Mouse (Mus musculus) limb, embryonic 10.5 days (tissue): ENCODE data around the gene 1700025B11Rik. TPM values are rescaled to one million over a fixed set of nuclear protein-coding genes. Genes with fewer than 3 reads are reported as not detected.
"Not testable (repeated sequence)": the region's sequence is repeated elsewhere in the genome, so short reads cannot be mapped to it uniquely, and the experiment has no call there.

Experiments used
- DNase-seq: peaks from one replicate; pipeline ENCODE4 v3.0.0-alpha.2; 2017; ENCODE audit warnings: low spot score
- H3K27ac ChIP-seq: fragments of 300-500 bp; sonication (generic); 2 replicates; pipeline ENCODE4 v1.5.1; 2016; ENCODE audit warnings: mild to moderate bottlenecking
- H3K27me3 ChIP-seq: fragments of 300-500 bp; sonication (generic); 2 replicates; pipeline ENCODE4 v1.6.1; 2016; ENCODE audit warnings: low read depth, mild to moderate bottlenecking; ENCODE audit not compliant: poor library complexity, severe bottlenecking
- H3K36me3 ChIP-seq: fragments of 300-500 bp; sonication (generic); 2 replicates; pipeline ENCODE4 v1.6.1; 2016; ENCODE audit warnings: mild to moderate bottlenecking, moderate library complexity
- H3K4me1 ChIP-seq: fragments of 300-500 bp; sonication (generic); 2 replicates; pipeline ENCODE4 v1.6.1; 2016
- H3K4me3 ChIP-seq: fragments of 300-500 bp; sonication (generic); 2 replicates; pipeline ENCODE4 v1.5.1; 2016; ENCODE audit warnings: mild to moderate bottlenecking, moderate library complexity
- H3K9me3 ChIP-seq: fragments of 300-500 bp; sonication (generic); replicated peaks from 2 replicates; pipeline ENCODE4 v1.6.1; 2016; ENCODE audit warnings: mild to moderate bottlenecking
- WGBS: fragments of 180-500 bp; shearing (Covaris S2); methylation state at CpG from one replicate; pipeline ENCODE4 v1.1.7; 2016; 5-methylcytosine and 5-hydroxymethylcytosine counted together
- polyA plus RNA-seq: library from polyadenylated mRNA; unstranded; fragments of >200 nt; fragmentation: Nextera tagmentation; extraction: Ambion mirVana; gene quantifications from 2 replicates; pipeline ENCODE4 v1.2.1, GENCODE M21; 2016

Gene 1700025B11Rik
- polyA plus RNA-seq, result not detected in 2 replicates

- H3K4me1 ChIP-seq, result no peaks in the 10 kb centered on the region
- H3K27ac ChIP-seq, result no peak within 1 kb of the TSS
- no peaks in the 10 kb centered on the region for H3K36me3 ChIP-seq
- no peaks in the 10 kb centered on the region for H3K9me3 ChIP-seq
- no peaks in the 10 kb centered on the region for H3K27me3 ChIP-seq
- no peak within 1 kb of the TSS for H3K4me3 ChIP-seq
- no peak for DNase-seq
Observed at GRCm38 (mm10) chr15:77561792-77562191, at the start of gene 1700025B11Rik. Gene 1700025B11Rik (minus strand): TSS chr15:77561892.

- H3K4me3 ChIP-seq, result no peak overlapping the region
- no peak for DNase-seq
- no peak overlapping the region for H3K27ac ChIP-seq
- no peaks in the 10 kb centered on the region for H3K36me3 ChIP-seq
- no peaks in the 10 kb centered on the region for H3K9me3 ChIP-seq
- H3K4me1 ChIP-seq, result no peaks in the 10 kb centered on the region
- H3K27me3 ChIP-seq, result no peaks in the 10 kb centered on the region
- WGBS, result 97% methylated on average over 3 of the region's 3 CpGs
Observed at GRCm38 (mm10) chr15:77606069-77606468, 44.4 kb upstream of the 1700025B11Rik start.

GRCm38 (mm10) chr15:77598958-77599357 is 37.3 kb upstream of the 1700025B11Rik start, which contains the start of gene Gm36245:
Gene Gm36245 (plus strand): TSS chr15:77599258.
- Histone ChIP-seq H3K4me1 (no peaks in the 10 kb centered on the region), H3K27ac (no peak within 1 kb of the TSS), H3K27me3 (no peaks in the 10 kb centered on the region), H3K4me3 (no peak within 1 kb of the TSS), H3K9me3 (no peaks in the 10 kb centered on the region), H3K36me3 (no peaks in the 10 kb centered on the region)
- DNase-seq, result no peak
- 82% methylated on average over 1 of the region's 1 CpGs for WGBS

- Histone ChIP-seq H3K9me3 (no peaks in the 10 kb centered on the region), H3K4me1 (no peaks in the 10 kb centered on the region), H3K4me3 (no peak overlapping the region), H3K27me3 (no peaks in the 10 kb centered on the region), H3K27ac (no peak overlapping the region), H3K36me3 (no peaks in the 10 kb centered on the region)
- 64% methylated on average over 3 of the region's 3 CpGs for WGBS
- DNase-seq, result no peak
Observed at GRCm38 (mm10) chr15:77598429-77598828, 36.7 kb upstream of the 1700025B11Rik start.

DNA sequence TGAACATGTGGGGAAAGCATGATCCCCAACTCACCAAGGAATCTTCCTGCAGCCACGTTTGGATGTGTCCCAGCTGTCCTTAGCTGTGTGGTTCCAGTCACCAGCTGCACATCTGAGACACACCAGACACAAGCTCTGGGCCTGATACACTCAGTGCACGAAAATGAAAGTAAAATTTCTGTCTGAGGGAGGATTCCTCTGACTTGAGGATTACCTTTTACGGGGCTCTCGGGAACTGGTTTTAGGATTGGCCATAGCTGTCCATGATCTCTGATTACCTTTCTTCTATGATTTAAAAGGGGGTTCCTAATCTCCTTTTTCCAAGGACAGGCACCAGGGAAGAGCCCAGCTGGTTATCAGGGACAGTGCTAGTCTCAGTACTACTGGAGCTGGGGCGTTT is 34.3 kb upstream of the 1700025B11Rik start, which contains the start of gene Apol10b:
Gene Apol10b (minus strand): TSS at position 165 of the 400 bp plus-strand sequence.
- Histone ChIP-seq H3K27me3 (no peaks in the 10 kb centered on the region), H3K4me3 (no peak within 1 kb of the TSS), H3K4me1 (no peaks in the 10 kb centered on the region), H3K36me3 (no peaks in the 10 kb centered on the region), H3K9me3 (no peaks in the 10 kb centered on the region), H3K27ac (no peak within 1 kb of the TSS)
- 70% methylated on average over 5 of the region's 5 CpGs for WGBS
- DNase-seq, result no peak

DNA sequence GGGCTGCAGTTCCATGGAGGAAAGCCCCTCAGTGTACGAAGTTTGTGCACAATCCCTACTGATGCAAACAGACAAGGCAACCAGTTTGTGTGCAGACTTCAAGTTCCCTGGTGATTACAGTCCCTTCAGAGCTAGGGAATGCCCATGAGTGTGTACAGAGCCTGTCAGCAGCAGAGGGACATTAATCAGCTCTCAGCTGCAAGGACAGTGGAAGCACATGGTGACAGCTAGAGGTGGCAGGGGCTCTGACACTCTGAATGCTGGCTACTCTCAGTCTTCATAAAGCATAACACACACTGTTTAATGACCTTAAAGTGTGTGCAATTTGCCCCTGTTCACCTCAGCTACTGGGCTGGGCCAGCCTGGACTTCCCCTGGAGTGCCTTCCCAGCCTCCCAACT is 31.9 kb upstream of the 1700025B11Rik start:
- H3K4me1 ChIP-seq, result no peaks in the 10 kb centered on the region
- no peak overlapping the region for H3K4me3 ChIP-seq
- H3K36me3 ChIP-seq, result no peaks in the 10 kb centered on the region
- H3K27ac ChIP-seq, result no peak overlapping the region
- no peak for DNase-seq
- no peaks in the 10 kb centered on the region for H3K9me3 ChIP-seq
- WGBS, result 71% methylated on average over 1 of the region's 1 CpGs
- H3K27me3 ChIP-seq, result no peaks in the 10 kb centered on the region

- WGBS, result 86% methylated on average over 2 of the region's 2 CpGs
Observed at GRCm38 (mm10) chr15:77590881-77591280, 29.2 kb upstream of the 1700025B11Rik start.

GRCm38 (mm10) chr15:77588981-77589380 is 27.3 kb upstream of the 1700025B11Rik start:
- no peak for DNase-seq
- no peaks in the 10 kb centered on the region for H3K27me3 ChIP-seq
- H3K36me3 ChIP-seq, result no peaks in the 10 kb centered on the region
- no peaks in the 10 kb centered on the region for H3K4me1 ChIP-seq
- no peak overlapping the region for H3K27ac ChIP-seq
- H3K4me3 ChIP-seq, result no peak overlapping the region
- H3K9me3 ChIP-seq, result no peaks in the 10 kb centered on the region

More at GRCm38 (mm10) chr15:77590881-77591280, 29.2 kb upstream of the 1700025B11Rik start:
- no peak overlapping the region for H3K27ac ChIP-seq
- no peaks in the 10 kb centered on the region for H3K9me3 ChIP-seq
- no peaks in the 10 kb centered on the region for H3K4me1 ChIP-seq
- DNase-seq, result no peak
- H3K27me3 ChIP-seq, result no peaks in the 10 kb centered on the region
- no peak overlapping the region for H3K4me3 ChIP-seq
- H3K36me3 ChIP-seq, result no peaks in the 10 kb centered on the region

GRCm38 (mm10) chr15:77587026-77587425 is 25.3 kb upstream of the 1700025B11Rik start:
- no peak overlapping the region for H3K27ac ChIP-seq
- H3K27me3 ChIP-seq, result no peaks in the 10 kb centered on the region
- no peak overlapping the region for H3K4me3 ChIP-seq
- H3K9me3 ChIP-seq, result no peaks in the 10 kb centered on the region
- DNase-seq, result no peak
- H3K36me3 ChIP-seq, result no peaks in the 10 kb centered on the region
- no peaks in the 10 kb centered on the region for H3K4me1 ChIP-seq

DNA sequence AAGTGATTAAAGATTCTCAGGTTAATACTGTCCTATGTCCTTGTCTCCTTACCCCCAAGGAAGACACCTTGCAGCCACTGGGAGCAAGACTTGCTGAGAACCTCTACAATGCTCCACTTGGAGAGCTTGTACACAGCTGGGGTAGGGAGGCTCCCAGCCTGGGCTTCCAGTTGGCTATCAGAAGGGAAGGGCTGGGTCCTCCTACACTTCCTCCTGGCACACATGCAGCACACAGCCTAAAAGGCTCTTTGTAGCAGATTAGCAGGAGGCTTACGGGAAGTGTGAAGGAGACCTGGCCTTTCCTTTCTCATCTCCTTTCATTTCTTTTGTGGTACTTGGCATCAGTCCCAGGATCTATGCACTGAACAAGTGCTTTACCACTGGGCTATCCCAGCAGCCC is 20.0 kb upstream of the 1700025B11Rik start:
- H3K36me3 ChIP-seq, result no peaks in the 10 kb centered on the region
- H3K27me3 ChIP-seq, result no peaks in the 10 kb centered on the region
- 96% methylated on average over 1 of the region's 1 CpGs for WGBS
- no peaks in the 10 kb centered on the region for H3K9me3 ChIP-seq
- H3K27ac ChIP-seq, result no peak overlapping the region
- H3K4me1 ChIP-seq, result no peaks in the 10 kb centered on the region
- no peak overlapping the region for H3K4me3 ChIP-seq
- no peak for DNase-seq

- Histone ChIP-seq H3K27me3 (no peaks in the 10 kb centered on the region), H3K9me3 (no peaks in the 10 kb centered on the region), H3K36me3 (no peaks in the 10 kb centered on the region), H3K27ac (no peak overlapping the region), H3K4me3 (no peak overlapping the region), H3K4me1 (no peaks in the 10 kb centered on the region)
- WGBS, result 93% methylated on average over 4 of the region's 4 CpGs
- no peak for DNase-seq
Observed at GRCm38 (mm10) chr15:77579311-77579710, 17.6 kb upstream of the 1700025B11Rik start.

- no peak overlapping the region for H3K4me3 ChIP-seq
- H3K36me3 ChIP-seq, result no peaks in the 10 kb centered on the region
- H3K9me3 ChIP-seq, result no peaks in the 10 kb centered on the region
- WGBS, result 89% methylated on average over 2 of the region's 2 CpGs
- H3K4me1 ChIP-seq, result no peaks in the 10 kb centered on the region
- H3K27me3 ChIP-seq, result no peaks in the 10 kb centered on the region
- H3K27ac ChIP-seq, result no peak overlapping the region
- no peak for DNase-seq
Observed at GRCm38 (mm10) chr15:77578801-77579200, 17.1 kb upstream of the 1700025B11Rik start.

GRCm38 (mm10) chr15:77563219-77563618 is 1.5 kb upstream of the 1700025B11Rik start:
- H3K27ac ChIP-seq, result no peak overlapping the region
- no peaks in the 10 kb centered on the region for H3K4me1 ChIP-seq
- H3K27me3 ChIP-seq, result no peaks in the 10 kb centered on the region
- H3K9me3 ChIP-seq, result no peaks in the 10 kb centered on the region
- no peak overlapping the region for H3K4me3 ChIP-seq
- DNase-seq, result no peak
- no peaks in the 10 kb centered on the region for H3K36me3 ChIP-seq

DNA sequence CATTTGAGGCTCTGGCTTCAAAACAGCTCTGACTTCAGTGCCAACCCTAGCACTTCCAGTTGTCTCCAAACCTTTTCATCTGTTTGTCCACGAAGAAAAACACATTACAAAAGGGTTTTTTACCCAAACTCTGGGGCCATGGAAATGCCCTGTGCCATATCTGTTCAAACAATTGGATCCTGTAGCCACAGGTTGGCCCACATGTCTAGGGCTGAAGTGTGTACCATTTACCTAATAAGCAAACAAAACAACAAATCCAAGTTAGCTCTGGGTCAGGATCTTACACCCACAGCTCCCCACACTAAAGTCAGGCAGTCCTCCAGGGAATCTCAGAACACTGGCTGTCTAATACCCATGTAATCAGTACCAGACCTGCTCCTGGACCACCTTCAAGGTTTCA is 22.5 kb downstream of the 1700025B11Rik start:
- not testable (repeated sequence) for H3K4me1 ChIP-seq, H3K4me3 ChIP-seq, DNase-seq, H3K9me3 ChIP-seq, H3K27ac ChIP-seq, H3K36me3 ChIP-seq, H3K27me3 ChIP-seq
- WGBS, result 23% methylated on average over 1 of the region's 1 CpGs
